Mouse (Mus musculus) cerebellum, adult 9-11 months (tissue): Measurements from ENCODE around the gene Sidt1.
A peak's percentile ranks its signal among the peaks of the same experiment; 100 is the strongest.

Source experiments
- DNase-seq: peaks from one replicate; pipeline ENCODE4 v3.0.0; 2022

Gene Sidt1

GRCm38 (mm10) chr16:44243323-44243722, 89.7 kb downstream of the Sidt1 start:
- DNase-seq: no peak

DNA sequence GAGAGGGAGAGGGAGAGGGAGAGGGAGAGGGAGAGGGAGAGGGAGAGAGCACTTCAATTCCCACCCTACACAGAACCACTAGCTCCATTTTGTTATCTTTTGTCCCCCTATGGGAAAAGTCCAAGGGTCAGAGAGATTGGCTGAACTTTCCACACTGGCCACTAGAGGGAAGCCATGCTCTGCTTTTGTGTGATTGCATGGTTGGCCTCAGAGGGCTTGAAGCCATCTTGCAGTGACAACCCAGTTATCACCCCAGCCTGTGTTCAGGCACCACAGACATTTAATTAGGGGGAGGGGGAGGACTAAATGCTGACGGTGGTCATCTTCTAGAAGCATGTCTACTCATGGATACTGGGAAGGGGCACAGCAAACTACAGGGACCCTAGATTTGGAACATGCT, 90.4 kb downstream of the Sidt1 start:
- DNase-seq: peak; percentile 83

DNA sequence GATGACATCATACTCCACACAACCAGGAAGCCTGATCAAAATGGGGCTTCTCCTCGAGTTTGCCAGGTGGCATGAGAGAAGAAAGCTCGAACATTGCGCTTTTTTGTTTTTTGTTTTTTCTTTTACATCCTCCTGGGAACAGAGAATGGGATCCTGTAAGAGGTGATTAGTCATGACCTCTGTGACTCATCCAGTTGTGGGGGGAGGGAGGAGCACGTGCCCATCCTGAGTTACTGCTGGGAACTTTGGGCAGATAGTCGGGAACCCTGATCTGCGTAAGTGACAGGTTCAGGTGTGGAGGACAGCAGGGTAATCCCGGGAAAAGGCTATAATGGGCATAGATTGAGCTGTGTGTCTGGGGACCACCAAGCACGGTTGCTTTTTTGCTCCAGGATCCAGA, 92.6 kb downstream of the Sidt1 start:
- DNase-seq: no peak

GRCm38 (mm10) chr16:44238835-44239263, 94.1 kb downstream of the Sidt1 start:
- DNase-seq: no peak

GRCm38 (mm10) chr16:44237836-44238235, 95.2 kb downstream of the Sidt1 start:
- peak; percentile 80 for DNase-seq

- no peak for DNase-seq
These were observed 100.0 kb downstream of the Sidt1 start for GRCm38 (mm10) chr16:44233019-44233418.

GRCm38 (mm10) chr16:44226706-44227291, 106.2 kb downstream of the Sidt1 start:
- no peak for DNase-seq

DNA sequence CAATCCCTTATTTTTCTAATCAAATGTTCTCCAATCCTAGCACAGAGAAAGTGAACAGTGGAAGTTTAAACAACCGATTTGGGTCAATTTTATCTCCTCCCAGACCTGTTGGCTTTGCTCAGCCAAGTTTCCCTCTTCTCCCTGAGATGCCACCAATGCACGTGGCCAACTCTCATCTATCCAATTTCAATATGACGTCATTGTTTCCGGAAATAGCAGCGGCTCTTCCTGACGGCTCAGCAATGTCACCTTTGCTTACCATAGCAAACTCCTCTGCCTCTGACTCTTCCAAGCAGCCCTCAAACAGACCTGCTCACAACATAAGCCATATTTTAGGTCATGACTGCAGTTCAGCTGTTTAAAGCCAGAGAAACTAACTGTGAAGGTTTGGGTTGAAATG, 111.5 kb downstream of the Sidt1 start:
- no peak for DNase-seq

DNA sequence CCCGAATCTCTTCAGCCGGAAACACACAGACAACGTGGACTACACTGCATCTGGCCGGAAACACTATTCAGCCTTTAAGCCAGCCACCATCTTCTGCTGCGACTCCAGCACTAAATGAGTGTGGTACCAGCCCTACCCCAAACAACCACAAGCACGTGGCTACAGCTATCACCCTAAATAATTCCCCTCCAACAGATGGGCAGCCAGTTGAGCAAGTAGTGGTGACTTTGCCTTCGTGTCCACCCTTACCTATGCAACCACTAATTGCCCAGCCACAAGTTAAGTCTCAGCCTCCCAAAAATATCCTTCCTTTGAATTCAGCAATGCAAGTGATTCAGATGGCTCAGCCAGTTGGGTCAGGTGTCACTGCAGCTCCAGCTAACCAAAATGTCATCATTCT, 116.6 kb downstream of the Sidt1 start:
- no peak for DNase-seq

DNA sequence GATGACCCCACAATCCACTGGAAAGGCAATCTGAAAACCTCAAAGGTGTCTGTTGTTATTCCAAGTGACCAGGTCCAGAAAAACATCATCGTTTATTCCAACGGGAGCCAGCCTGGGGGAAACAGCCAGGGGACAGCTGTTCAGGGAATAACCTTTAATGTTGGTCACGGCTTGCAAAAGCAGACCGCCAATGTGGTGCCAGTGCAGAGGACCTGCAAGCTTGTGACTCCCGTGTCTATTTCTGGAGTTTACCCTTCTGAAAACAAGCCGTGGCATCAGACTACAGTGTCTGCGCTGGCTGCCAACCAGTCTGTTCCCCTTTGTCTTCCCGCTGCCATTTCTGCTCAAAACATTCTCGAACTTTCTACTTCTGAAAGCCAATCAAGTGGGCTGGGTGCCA, 117.5 kb downstream of the Sidt1 start:
- no peak for DNase-seq

DNA sequence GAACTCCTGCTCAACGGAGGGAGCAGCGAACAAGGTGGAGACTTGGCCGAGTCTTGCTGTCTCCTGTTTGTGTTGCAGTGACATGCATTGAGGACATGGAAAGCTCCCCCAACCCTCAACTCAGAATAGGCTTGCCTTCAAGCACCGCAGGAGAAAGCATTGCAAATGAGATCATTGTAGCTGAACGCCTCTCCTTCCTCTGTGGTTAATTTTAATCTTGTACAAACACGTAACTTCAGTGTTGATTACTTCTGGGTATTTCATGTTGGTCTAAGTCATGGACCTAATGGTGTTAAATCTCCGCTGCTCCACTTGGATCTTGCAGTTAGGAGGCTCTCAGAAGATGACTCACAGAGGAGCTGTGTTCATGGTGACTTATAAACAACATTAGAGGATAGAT, 120.3 kb downstream of the Sidt1 start:
- no peak for DNase-seq

GRCm38 (mm10) chr16:44211054-44211414, 122.0 kb downstream of the Sidt1 start:
- DNase-seq: no peak

DNA sequence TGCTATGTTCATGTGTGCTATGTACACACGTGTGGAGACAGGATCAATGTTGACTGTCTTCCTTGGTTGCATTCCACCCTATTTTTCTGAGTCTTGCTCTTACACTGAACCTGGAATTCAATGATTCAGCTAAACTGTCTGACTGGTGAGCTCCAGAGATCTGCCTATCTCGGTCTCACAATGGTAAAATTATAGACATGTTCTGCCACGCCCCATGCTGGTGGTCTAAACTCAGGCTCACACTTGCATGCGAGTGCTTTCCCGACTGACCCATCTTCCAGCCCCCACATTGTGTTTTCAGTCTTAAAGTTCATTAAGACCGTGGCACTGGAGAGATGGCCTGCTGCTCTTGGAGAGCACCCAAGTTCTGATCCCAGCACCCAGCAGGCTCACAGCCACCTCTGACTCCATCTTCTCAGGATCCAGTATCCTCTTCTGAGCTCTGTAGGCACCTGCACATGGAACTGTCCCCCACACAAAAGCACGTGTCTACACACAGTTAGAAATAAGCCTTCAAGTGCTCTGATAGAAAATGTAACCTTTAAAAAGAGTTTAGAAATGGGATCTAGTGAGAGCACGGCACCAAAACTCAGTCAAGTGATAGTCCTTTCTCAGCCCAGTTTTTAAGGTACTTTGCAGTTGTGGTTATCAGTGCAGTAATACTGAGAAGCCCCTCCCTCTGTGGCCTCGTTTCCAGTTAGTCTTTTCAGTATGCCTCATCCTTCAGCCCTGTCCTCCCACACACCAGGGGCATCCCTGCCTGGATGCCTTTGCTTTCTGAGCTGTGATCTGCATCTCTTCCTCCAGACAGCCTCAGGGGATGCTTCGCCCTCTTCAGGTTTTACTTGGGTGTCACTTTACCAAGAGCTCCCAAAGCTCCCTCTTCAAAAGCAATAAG, 122.6 kb downstream of the Sidt1 start:
- peak; percentile 47 for DNase-seq

- DNase-seq: no peak
These were observed 127.0 kb downstream of the Sidt1 start for GRCm38 (mm10) chr16:44205973-44206372.

GRCm38 (mm10) chr16:44204331-44204730, 128.7 kb downstream of the Sidt1 start:
- DNase-seq: peak; percentile 87

DNA sequence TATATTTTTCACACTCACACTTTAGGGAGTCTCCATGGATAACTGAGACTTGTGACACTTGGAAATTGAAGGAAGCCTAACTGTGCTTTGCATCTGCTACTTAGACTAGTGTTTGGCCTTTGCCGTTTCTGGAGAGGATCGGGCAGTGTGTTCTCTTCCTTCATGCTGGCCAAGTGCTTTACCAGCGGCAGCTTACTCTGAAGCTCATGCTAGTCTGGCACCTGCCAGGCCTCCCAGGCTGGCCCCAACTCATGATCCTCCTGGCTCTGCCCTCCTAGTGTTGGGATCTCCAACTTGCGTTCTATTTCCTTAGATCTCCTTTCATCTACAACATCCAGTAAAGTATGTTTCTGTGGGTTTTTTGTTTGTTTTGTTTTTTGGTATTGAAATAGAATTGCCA, 132.8 kb downstream of the Sidt1 start:
- peak; percentile 45 for DNase-seq

DNA sequence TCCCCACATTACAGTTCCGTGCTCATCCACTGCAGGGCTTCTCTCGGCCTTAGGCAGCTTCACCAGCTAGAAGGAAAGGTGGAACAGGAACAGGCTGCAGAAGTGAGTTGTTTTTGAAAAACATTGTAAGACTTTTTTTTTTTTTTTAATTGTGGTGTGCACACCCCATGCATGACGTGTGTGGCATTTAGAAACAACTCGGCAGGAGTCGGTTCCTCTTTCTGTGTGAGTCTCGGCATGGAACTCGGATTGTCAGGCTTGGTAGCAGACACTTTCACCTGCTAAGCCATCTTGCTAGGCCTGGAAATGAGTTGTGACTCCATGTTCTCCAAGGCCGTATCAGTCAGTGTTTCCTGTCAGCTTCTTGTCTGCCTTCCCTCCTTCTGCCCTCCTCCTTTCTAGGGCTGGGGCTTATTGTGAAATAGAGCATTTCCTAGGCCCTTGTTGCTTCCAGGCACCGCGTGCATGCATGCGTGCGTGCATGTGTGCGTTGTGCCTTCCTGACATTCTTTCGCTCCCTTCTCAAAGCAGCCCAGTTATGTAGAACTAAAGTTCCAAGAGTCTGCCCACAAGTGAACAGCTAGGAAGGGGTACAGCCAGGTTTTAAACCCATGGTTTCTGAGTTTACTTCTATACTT, 133.8 kb downstream of the Sidt1 start:
- no peak for DNase-seq

DNA sequence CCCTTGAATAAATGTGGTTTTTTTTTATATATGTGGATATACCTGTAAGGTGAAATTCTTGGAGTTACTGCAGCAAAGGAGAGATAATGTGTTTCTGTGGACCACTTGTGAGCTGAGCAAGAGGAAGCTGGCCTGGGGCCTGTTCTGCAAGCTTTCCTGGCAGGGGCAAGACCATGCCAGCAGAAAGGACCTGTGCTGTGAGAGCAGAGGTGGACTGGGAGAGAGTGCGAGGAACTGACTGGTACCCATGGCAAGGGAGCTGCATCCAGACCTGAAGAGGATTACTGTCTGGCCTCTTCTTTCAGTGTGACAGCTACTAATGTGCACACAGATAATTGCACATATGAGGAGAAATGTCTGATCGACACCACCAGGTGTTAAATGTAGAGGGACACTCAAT, 142.0 kb downstream of the Sidt1 start:
- DNase-seq: no peak
